In the genomic region with DNA sequence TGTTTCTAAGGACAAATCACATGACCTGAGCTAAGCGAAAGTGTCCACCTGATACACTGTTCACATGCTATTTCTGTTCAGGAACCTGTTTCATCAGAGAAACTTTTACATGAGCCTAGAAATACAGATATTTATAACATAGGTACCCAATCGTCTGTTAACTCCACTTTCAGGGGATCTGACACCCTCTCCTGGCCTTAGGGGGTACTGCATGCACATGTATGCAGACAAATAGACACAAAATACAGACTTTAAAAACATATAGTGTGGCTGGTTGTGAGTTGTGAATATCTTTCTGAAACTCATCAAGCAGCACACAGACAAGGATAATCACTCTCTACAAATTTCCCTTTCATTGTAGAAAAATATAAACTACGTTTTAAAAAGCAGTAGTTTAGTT, we compare ENCODE assay signal across 8 mouse cellular contexts.
DNase-seq lines count a peak whose midpoint lies in the region; ATAC-seq and TF ChIP-seq lines count a peak whose summit lies in the region.

No protein-coding gene starts in this region.

- no peaks in the 10 kb centered on the region for H3K36me3 ChIP-seq in hindbrain, postnatal 0 days (ENCODE audit: insufficient read depth, low read length)
- H3K36me3 ChIP-seq in hindbrain, embryonic 16.5 days (ENCODE audit: control insufficient read depth, insufficient read depth, low read length) = no peaks in the 10 kb centered on the region

- peak; percentile 4 to 23 for DNase-seq in adrenal gland, adult 18-20 months (ENCODE audit: low spot score in 2 of 2)
- no peak for DNase-seq in adrenal gland, adult 8-10 months
- DNase-seq in hindbrain, postnatal 0 days (ENCODE audit: low spot score) = peak; percentile 66
- DNase-seq in testis, postnatal 10 days (ENCODE audit: low spot score) = peak; percentile 66
- DNase-seq in testis, postnatal 14 days (ENCODE audit: low spot score) = no peak
- no peak for DNase-seq in c-Kit-positive CD71-positive TER-119-positive erythroid progenitor cells, embryonic 14.5 days (ENCODE audit: low spot score)
- DNase-seq in thymus, postnatal 36 days = no peak

- no peaks in the 10 kb centered on the region for H3K9me3 ChIP-seq in hindbrain, postnatal 0 days (ENCODE audit: low read length)
- H3K9me3 ChIP-seq in hindbrain, embryonic 16.5 days (ENCODE audit: control insufficient read depth, low read length) = no peaks in the 10 kb centered on the region

- H3K27me3 ChIP-seq in hindbrain, postnatal 0 days (ENCODE audit: insufficient read depth, low read length) = no peaks in the 10 kb centered on the region
- H3K27me3 ChIP-seq in hindbrain, embryonic 16.5 days (replicated peaks; ENCODE audit: control insufficient read depth, insufficient read depth, low read length) = no peaks in the 10 kb centered on the region

- H3K4me3 ChIP-seq in hindbrain, postnatal 0 days (ENCODE audit: low read length) = no peak overlapping the region
- H3K4me3 ChIP-seq in hindbrain, embryonic 16.5 days (ENCODE audit: low read length) = no peak overlapping the region

- H3K4me2 ChIP-seq in hindbrain, postnatal 0 days (ENCODE audit: low read depth, low read length) = no peak overlapping the region
- no peak overlapping the region for H3K4me2 ChIP-seq in hindbrain, embryonic 16.5 days (ENCODE audit: low read length)

- peaks cover 5% of the 10 kb centered on the region; the same call in 1 of the 2 replicates for H3K4me1 ChIP-seq in hindbrain, postnatal 0 days (ENCODE audit: insufficient read depth, low read length)
- peaks cover 3% of the 10 kb centered on the region; the same call in 1 of the 2 replicates for H3K4me1 ChIP-seq in hindbrain, embryonic 16.5 days (ENCODE audit: control insufficient read depth, insufficient read depth, low read depth, low read length)

- no peak for ATAC-seq in hindbrain, postnatal 0 days
- no peak for ATAC-seq in hindbrain, embryonic 16.5 days

- TF ChIP-seq CTCF in hindbrain, postnatal 0 days (IDR thresholded peaks at IDR 0.05; ENCODE audit: low read depth) = peak; percentile 79

- no peak overlapping the region for H3K27ac ChIP-seq in hindbrain, postnatal 0 days
- no peak overlapping the region for H3K27ac ChIP-seq in hindbrain, embryonic 16.5 days (ENCODE audit: low read depth, low read length)

- 56% methylated on average over 3 of the region's 3 CpGs for WGBS in hindbrain, postnatal 0 days
- WGBS in hindbrain, embryonic 16.5 days = 60% methylated on average over 3 of the region's 3 CpGs

- H3K9ac ChIP-seq in hindbrain, postnatal 0 days (replicated peaks; ENCODE audit: low read length) = no peak overlapping the region
- no peak overlapping the region for H3K9ac ChIP-seq in hindbrain, embryonic 16.5 days (ENCODE audit: low read depth, low read length)

Comparison
In these comparisons a context has a peak if more than half of its experiments do, and no peak if none do; other contexts are left out.
1. DNase-seq: peak in adrenal gland, adult 18-20 months (2 of 2), hindbrain, postnatal 0 days (single experiment) and testis, postnatal 10 days (single experiment); none in adrenal gland, adult 8-10 months (single experiment), testis, postnatal 14 days (single experiment), c-Kit-positive CD71-positive TER-119-positive erythroid progenitor cells, embryonic 14.5 days (single experiment) and thymus, postnatal 36 days (0 of 2).